Mouse (Mus musculus) forebrain, embryonic 16.5 days (tissue): ENCODE measurements around the gene Nr6a1. TPM values are rescaled to one million over a fixed set of nuclear protein-coding genes. Genes with fewer than 3 reads are reported as not detected.

ENCODE experiments used
- ATAC-seq: fragments of 200-750 bp; cut with Nextera tagmentation; 2 replicates; pipeline ENCODE4 v1.8.0; 2017; ENCODE audit warnings: mild to moderate bottlenecking, moderate library complexity
- H3K27ac ChIP-seq: fragments of 300-500 bp; sonication (generic); 2 replicates; pipeline ENCODE4 v1.5.1; 2014; ENCODE audit warnings: low read length, control low read depth
- H3K27me3 ChIP-seq: fragments of 300-500 bp; sonication (generic); replicated peaks from 2 replicates; pipeline ENCODE4 v1.6.1; 2014; ENCODE audit warnings: low read length; ENCODE audit not compliant: control insufficient read depth, insufficient read depth
- H3K36me3 ChIP-seq: fragments of 300-500 bp; sonication (generic); 2 replicates; pipeline ENCODE4 v1.6.1; 2014; ENCODE audit not compliant: control insufficient read depth, insufficient read depth
- H3K4me1 ChIP-seq: fragments of 300-500 bp; sonication (generic); replicated peaks from 2 replicates; pipeline ENCODE4 v1.6.1; 2014; ENCODE audit warnings: low read length; ENCODE audit not compliant: control insufficient read depth, insufficient read depth
- H3K4me2 ChIP-seq: fragments of 300-500 bp; sonication (generic); 2 replicates; pipeline ENCODE4 v1.6.1; 2014; ENCODE audit warnings: mild to moderate bottlenecking, low read length, control low read depth
- H3K4me3 ChIP-seq: fragments of 300-500 bp; sonication (generic); replicated peaks from 2 replicates; pipeline ENCODE4 v1.5.1; 2014; ENCODE audit warnings: mild to moderate bottlenecking, low read length, control low read depth
- H3K9ac ChIP-seq: fragments of 300-500 bp; sonication (generic); replicated peaks from 2 replicates; pipeline ENCODE4 v1.6.1; 2014; ENCODE audit warnings: low read depth, low read length, control low read depth
- H3K9me3 ChIP-seq: fragments of 300-500 bp; sonication (generic); 2 replicates; pipeline ENCODE4 v1.6.1; 2016; ENCODE audit warnings: low read length; ENCODE audit not compliant: control insufficient read depth
- WGBS: fragments of 180-500 bp; shearing (Covaris S2); extraction: QIAGEN DNeasy Blood & Tissue Kit; methylation state at CpG from one replicate; pipeline ENCODE4 v1.1.7; 2014; 5-methylcytosine and 5-hydroxymethylcytosine counted together
- microRNA-seq: library from miRNA; unstranded; fragments of <30 nt; microRNA quantifications from one replicate; pipeline ENCODE4, GENCODE M21; 2017
- polyA plus RNA-seq: library from polyadenylated mRNA; unstranded; fragments of >200 nt; fragmentation: Nextera tagmentation; extraction: Ambion mirVana; gene quantifications from 2 replicates; pipeline ENCODE4 v1.2.1, GENCODE M21; 2015

Gene Nr6a1
- polyA plus RNA-seq, 1 experiment from 2014 or later: 1.1 TPM

DNA sequence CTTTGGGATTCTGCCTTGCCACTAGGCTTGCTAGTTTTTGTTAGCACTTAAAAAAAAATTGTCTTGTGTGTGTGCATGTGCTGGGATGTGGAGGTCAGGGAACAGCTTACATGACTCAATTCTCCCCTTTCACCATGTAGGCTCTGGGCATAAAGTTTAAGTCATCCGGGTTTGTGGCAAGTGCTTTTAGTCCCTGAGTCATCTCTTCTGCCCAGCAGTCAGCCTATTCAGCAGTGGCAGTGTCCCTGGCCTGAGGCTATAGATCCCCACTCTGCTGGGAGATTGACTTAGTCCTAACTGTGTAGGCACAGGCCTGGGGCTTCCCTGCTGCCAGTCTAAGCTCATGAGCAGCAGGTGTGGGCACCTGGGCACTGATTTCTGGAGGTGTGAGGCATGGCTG lies 237.6 kb downstream of the Nr6a1 start:
- Histone ChIP-seq H3K4me1 (peaks cover 14% of the 10 kb centered on the region), H3K9me3 (no peaks in the 10 kb centered on the region), H3K27ac (no peak overlapping the region), H3K27me3 (peaks cover 13% of the 10 kb centered on the region), H3K36me3 (no peaks in the 10 kb centered on the region), H3K9ac (no peak overlapping the region), H3K4me3 (no peak overlapping the region), H3K4me2 (no peak overlapping the region)
- ATAC-seq: no peak
- WGBS: 39% methylated on average over 1 of the region's 1 CpGs

DNA sequence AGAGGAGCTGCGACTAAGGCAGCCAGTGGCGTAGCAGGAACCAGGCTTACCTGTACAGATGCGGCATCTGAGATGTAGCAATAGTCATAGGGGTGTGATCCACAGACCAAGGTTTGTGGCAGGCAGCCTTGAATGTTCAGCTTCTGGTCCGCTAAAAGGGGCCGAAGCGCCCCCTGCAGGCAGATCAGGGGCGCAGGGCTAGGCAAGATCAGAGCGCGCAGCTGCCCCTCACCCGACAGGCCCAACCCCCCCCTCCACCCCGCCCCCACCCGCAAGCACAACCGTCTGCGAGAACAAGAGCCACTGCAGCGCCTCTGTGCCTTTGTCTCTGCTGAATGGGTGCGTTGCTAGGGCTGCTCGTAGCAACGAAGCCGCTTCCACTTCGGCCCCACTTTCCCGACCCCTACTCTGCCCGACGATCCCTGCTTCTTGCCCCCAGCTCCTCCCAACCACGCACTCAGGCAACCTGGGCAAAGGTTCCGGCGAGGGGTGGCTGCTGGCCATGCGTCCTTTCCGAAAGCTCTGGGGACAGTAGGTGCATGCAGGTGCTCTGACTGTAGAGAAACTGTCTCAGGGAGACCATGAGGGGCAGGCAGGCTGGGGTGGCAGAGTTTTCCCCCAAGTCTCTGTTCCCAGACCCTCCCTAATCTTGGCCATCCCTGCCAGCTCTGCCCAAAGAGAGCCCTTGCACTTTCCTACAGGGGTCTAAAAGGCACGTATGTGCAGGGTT lies 238.5 kb downstream of the Nr6a1 start:
- ATAC-seq: peak; percentile 85
- Histone ChIP-seq H3K4me3 (peak overlapping the region; percentile 38), H3K9ac (peak overlapping the region; percentile 59), H3K27ac (peak overlapping the region; percentile 12; the same call in 1 of the 2 replicates), H3K4me1 (peaks cover 14% of the 10 kb centered on the region), H3K36me3 (no peaks in the 10 kb centered on the region), H3K9me3 (no peaks in the 10 kb centered on the region), H3K4me2 (peak overlapping the region; percentile 59), H3K27me3 (peaks cover 7% of the 10 kb centered on the region)
- 2% methylated on average over 19 of the region's 29 CpGs for WGBS

DNA sequence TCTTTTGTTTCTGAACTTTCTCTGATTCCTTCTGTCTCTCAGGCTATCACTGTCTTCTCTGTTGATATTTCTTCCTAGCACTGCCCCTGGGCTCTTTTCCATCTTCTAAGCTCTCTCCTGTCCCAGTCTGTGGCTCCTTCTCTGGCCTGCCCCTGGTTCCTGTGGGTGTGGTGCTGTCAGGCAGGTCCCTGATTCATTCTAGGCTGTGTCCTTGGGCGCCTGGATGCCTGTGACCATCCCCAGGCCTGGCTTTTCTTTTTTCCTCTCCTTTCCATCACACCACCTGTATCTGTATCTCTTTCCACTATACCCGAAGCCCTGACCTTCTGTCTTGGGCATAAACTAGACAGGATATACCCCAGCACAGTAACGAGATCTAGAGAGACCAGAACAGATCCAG lies 241.7 kb downstream of the Nr6a1 start:
- H3K36me3 ChIP-seq: no peaks in the 10 kb centered on the region
- no peaks in the 10 kb centered on the region for H3K27me3 ChIP-seq
- H3K4me3 ChIP-seq: no peak overlapping the region
- H3K4me2 ChIP-seq: no peak overlapping the region
- H3K4me1 ChIP-seq: peaks cover 14% of the 10 kb centered on the region
- 68% methylated on average over 3 of the region's 3 CpGs for WGBS
- ATAC-seq: no peak
- no peak overlapping the region for H3K9ac ChIP-seq
- no peaks in the 10 kb centered on the region for H3K9me3 ChIP-seq
- no peak overlapping the region for H3K27ac ChIP-seq

DNA sequence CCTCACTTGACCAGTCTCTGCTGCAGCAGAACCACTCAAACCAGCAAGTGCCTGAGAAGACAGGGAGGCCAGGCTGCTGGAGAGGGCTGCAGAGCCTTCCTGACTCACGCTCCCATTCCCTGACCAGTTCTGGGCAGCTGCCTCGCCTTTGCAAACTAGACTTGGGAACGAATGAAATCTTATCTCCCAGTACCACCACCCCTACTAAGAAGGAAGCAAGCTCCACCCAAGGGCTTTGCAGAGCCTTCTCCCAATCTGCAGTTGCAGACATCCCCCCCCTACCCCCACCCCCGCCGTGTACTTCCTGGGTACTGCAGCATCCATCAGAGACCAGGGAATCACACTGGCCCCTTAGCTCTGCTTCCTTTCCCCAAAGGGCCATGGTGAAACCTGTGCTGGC lies 244.4 kb downstream of the Nr6a1 start:
- no peak overlapping the region for H3K9ac ChIP-seq
- no peak overlapping the region for H3K4me3 ChIP-seq
- peaks cover under 1% of the 10 kb centered on the region; the same call in 1 of the 2 replicates for H3K4me1 ChIP-seq
- H3K4me2 ChIP-seq: no peak overlapping the region
- 86% methylated on average over 5 of the region's 5 CpGs for WGBS
- no peaks in the 10 kb centered on the region for H3K9me3 ChIP-seq
- no peak for ATAC-seq
- no peaks in the 10 kb centered on the region for H3K27me3 ChIP-seq
- H3K27ac ChIP-seq: no peak overlapping the region
- H3K36me3 ChIP-seq: no peaks in the 10 kb centered on the region

DNA sequence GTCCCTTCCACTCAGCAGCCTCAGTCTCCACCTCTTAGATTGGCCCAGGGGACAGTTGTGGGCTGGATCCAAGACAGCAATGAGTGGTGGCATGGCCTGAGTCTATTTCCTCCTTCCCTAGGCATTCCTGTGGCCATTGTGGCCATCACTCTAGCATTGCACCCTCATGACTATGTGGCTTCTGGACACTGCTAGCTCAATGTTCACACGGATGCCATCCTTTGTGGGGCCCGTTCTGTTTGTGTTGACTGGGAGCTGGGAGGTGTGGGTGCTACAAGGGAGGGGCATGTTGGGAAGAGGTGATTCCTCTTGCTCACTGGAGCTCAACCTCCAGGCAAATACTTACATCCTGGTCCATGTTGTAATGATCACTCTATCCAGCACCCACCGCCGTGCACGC lies 245.3 kb downstream of the Nr6a1 start:
- 93% methylated on average over 5 of the region's 5 CpGs for WGBS
- H3K9ac ChIP-seq: no peak overlapping the region
- H3K9me3 ChIP-seq: no peaks in the 10 kb centered on the region
- H3K4me1 ChIP-seq: no peaks in the 10 kb centered on the region
- no peaks in the 10 kb centered on the region for H3K36me3 ChIP-seq
- no peak for ATAC-seq
- H3K4me2 ChIP-seq: no peak overlapping the region
- H3K27ac ChIP-seq: no peak overlapping the region
- no peaks in the 10 kb centered on the region for H3K27me3 ChIP-seq
- no peak overlapping the region for H3K4me3 ChIP-seq

DNA sequence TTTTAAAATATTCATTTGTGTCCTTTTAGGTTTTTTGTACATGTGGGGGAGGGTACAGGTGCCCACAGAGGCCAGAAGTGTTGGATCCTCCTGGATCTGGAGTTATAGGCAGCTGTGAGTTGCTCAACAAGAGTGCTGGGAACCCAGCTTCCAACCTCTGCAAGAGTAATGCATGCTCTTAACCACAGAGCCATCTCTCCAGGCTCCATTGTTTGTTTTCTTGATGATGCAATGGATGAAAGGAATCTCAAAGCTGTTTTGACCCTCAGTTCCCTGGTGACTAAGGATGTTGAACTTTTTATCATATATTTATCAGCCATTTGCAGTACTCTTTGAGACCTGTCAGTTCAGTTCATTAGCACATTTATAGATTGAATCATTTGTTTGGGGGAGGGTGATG lies 248.5 kb downstream of the Nr6a1 start:
- no peaks in the 10 kb centered on the region for H3K27me3 ChIP-seq
- no peaks in the 10 kb centered on the region for H3K4me1 ChIP-seq
- no peak overlapping the region for H3K27ac ChIP-seq
- H3K36me3 ChIP-seq: no peaks in the 10 kb centered on the region
- H3K9me3 ChIP-seq: no peaks in the 10 kb centered on the region
- no peak overlapping the region for H3K4me3 ChIP-seq
- no peak overlapping the region for H3K9ac ChIP-seq
- ATAC-seq: no peak
- H3K4me2 ChIP-seq: no peak overlapping the region

DNA sequence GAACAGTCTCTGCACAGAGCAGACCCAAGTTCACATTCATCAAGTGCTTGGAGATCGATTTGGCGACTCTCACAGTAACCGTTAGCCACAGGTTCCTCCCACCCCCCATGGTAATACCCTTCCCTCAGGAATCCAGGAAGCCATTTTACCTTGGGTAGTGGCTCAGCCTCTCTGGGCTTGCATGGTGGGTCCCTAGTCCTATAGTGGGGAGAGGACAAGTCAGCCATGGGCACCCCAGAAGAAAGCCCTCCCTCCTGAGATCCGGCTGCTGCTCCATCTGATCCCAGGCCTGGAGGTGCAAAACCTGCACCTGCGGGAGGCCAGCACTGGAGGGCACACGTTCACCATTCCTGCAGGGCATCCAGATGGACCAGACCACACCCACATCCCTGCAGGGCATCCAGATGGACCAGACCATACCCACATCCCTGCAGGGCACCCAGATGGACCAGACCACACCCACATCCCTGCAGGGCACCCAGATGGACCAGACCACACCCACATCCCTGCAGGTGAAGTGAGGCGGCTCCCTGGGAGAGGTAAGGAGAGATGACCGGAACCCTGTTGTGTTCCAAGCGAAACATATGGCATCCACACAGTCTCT lies 252.0 kb downstream of the Nr6a1 start:
- no peaks in the 10 kb centered on the region for H3K4me1 ChIP-seq
- 68% methylated on average over 9 of the region's 9 CpGs for WGBS
- no peaks in the 10 kb centered on the region for H3K36me3 ChIP-seq
- H3K4me2 ChIP-seq: no peak overlapping the region
- no peak overlapping the region for H3K9ac ChIP-seq
- no peak overlapping the region for H3K27ac ChIP-seq
- no peak overlapping the region for H3K4me3 ChIP-seq
- H3K27me3 ChIP-seq: no peaks in the 10 kb centered on the region
- no peak for ATAC-seq
- no peaks in the 10 kb centered on the region for H3K9me3 ChIP-seq

Small RNA genes lying within 50 kb of the gene (microRNA-seq; reads per million reads assigned to microRNA genes)
- gene Mir181a-2: 124 reads per million, percentile 57 among the genes with 10 or more reads in this experiment
- 3,151 reads per million, percentile 87 among the genes with 10 or more reads in this experiment for gene Mir181b-2

Other genes with a start within 250 kb of the Nr6a1 start
- 0.84 TPM in 1 of 2 replicates, not detected in the other for gene Nr5a1, start 213.1 kb downstream of the Nr6a1 start, polyA plus RNA-seq
- gene Olfml2a, start 4.3 kb upstream of the Nr6a1 start, polyA plus RNA-seq: 2.6 and 3.0 TPM in 2 replicates
- gene Wdr38, start 69.8 kb upstream of the Nr6a1 start, polyA plus RNA-seq: 1.7 and 2.3 TPM in 2 replicates
- 147 and 150 TPM in 2 replicates for gene Arpc5l, start 77.7 kb upstream of the Nr6a1 start, polyA plus RNA-seq
- 587 and 670 TPM in 2 replicates for gene Rpl35, start 77.9 kb upstream of the Nr6a1 start, polyA plus RNA-seq
- gene Golga1, start 137.9 kb upstream of the Nr6a1 start, polyA plus RNA-seq: 40.7 and 43.1 TPM in 2 replicates